Mouse (Mus musculus): Measurements from ENCODE around the gene Copb1. TPM values are rescaled to one million over a fixed set of nuclear protein-coding genes. Genes with fewer than 3 reads are reported as not detected.
A peak's percentile ranks its signal among the peaks of the same experiment; 100 is the strongest.

The Copb1 gene
- polyA plus RNA-seq, 1 experiment from 2014 or later: 107 TPM

DNA sequence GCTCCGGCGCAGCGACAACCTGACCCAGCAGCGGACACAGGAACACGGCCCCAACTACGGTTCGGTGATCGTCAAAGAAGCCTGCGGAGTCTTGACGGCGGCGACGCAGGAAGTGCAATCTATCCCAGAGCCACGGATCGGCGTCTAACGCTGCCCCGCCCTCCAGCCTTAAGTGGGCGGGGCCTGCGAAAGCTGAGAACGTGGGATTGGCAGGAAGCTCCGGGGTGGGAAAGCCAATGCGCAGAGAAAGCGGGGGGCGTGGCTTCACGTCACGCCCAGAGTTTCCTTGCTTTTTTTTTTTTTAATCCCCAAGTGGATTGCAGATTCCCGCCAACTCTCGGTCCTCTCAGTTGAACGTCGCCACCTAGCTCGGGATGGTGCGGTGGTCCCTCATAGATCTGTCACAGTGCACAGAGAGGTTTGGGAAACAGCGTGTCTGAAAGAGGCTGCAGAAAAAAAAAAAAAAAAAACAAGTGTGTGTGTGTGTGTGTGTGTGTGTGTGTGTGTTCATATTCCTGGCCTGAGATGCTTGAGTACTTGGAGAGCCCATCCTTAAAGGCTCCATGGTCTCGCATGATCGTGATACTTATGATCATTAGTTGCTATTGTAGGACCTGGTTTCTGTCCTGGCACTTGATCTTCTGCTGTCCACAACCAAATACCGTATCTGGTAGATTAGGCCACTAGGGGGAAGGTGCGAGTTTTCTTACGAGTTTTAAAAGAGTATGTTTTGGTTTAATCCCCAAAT is 21.7 kb upstream of the Copb1 start, which contains the start of gene Psma1:
Gene Psma1 (minus strand): TSS at position 114 of the 748 bp plus-strand sequence.
- Histone ChIP-seq H3K9ac (peak within 1 kb of the TSS; percentile 91), H3K4me1 (peaks cover 4% of the 10 kb centered on the region; the same call in 1 of the 2 replicates), H3K36me3 (peaks cover 17% of the 10 kb centered on the region), H3K4me2 (replicated peaks) (peak within 1 kb of the TSS; percentile 87), H3K27ac (no peak within 1 kb of the TSS), H3K9me3 (no peaks in the 10 kb centered on the region), H3K27me3 (replicated peaks) (no peaks in the 10 kb centered on the region), H3K4me3 (peak within 1 kb of the TSS; percentile 93)
- ATAC-seq (ENCODE audit: low FRiP score, low read depth): peak; percentile 92
- under 1% methylated on average over 39 of the region's 39 CpGs for WGBS

DNA sequence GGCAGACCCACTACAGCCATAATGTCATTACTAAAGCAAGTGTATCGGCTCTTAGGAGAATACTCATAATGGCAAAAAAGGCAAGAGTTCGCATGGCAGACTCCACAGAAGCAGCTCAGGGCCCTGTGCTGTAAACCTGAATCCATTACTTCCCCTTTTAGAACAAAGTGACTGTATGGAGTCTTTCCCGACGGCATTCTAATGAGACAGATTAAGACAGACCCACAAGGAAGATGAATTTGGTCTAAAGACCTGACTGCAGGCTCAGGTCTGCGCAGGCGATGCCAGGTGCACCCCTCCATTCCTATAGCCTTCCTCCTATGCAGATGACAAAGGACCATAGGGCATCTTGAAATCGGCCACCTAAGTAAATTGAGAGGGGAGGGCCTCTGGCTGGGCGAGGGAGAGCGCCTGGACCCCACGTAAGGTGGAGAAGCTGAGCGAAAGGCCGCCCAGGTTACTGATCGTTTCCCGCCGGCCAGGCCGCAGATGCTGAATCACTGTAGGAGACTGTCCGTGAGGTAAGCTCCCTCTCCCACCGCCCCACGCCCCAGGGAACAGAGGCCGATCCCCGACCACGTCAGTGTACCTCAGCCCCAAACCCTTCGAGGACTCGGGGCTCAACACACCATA is 21.0 kb upstream of the Copb1 start:
- Histone ChIP-seq H3K4me2 (replicated peaks) (peak overlapping the region; percentile 87), H3K27me3 (replicated peaks) (no peaks in the 10 kb centered on the region), H3K9ac (peak overlapping the region; percentile 91), H3K27ac (no peak overlapping the region), H3K9me3 (no peaks in the 10 kb centered on the region), H3K4me3 (peak overlapping the region; percentile 93), H3K36me3 (peaks cover 19% of the 10 kb centered on the region), H3K4me1 (peaks cover 4% of the 10 kb centered on the region; the same call in 1 of the 2 replicates)
- ATAC-seq (ENCODE audit: low FRiP score, low read depth): peak; percentile 91
- 2% methylated on average over 24 of the region's 24 CpGs for WGBS

DNA sequence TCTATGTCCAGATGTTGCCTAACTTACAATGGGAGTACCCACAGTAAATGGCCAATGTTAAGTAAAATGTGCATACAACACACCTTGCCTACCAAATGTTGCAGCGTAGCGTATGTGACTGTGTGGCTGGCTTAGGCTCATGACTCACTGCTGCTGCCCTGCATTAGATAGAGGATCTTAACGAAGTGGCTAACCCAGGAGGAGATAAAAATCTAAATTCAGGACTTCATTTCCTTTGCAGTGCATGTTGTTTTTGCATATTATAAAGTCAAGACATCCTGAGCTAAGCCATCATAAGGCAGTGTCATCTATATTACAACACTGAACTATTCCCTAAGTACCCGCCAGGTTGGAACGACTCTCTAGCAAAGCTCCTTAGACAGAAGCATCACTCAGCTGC is 13.9 kb upstream of the Copb1 start:
- H3K9ac ChIP-seq: no peak overlapping the region
- H3K4me3 ChIP-seq: no peak overlapping the region
- H3K36me3 ChIP-seq: peaks cover 79% of the 10 kb centered on the region
- 95% methylated on average over 5 of the region's 5 CpGs for WGBS
- H3K27me3 ChIP-seq (replicated peaks): no peaks in the 10 kb centered on the region
- no peak overlapping the region for H3K4me2 ChIP-seq (replicated peaks)
- ATAC-seq (ENCODE audit: low FRiP score, low read depth): no peak
- no peak overlapping the region for H3K27ac ChIP-seq
- no peaks in the 10 kb centered on the region for H3K4me1 ChIP-seq
- peaks cover under 1% of the 10 kb centered on the region; the same call in 1 of the 2 replicates for H3K9me3 ChIP-seq

DNA sequence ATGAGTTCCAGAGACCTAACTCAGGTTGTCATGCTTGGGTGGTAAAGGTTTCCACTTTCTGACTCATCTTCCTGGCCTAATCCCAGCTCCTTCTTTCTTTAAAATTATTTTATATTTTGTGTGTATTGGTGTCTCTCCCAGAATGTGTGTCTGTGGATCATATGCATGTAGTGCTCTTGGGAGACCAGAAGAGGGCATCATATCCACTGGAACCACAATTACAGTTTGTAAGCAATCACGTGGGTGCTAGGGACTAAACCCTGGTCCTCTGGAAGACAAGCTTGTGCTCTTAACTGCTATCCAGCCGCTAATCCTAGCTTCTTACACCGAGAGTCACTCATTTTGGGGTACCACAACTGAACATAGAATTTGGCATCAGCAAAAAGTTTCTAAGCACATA is 2.8 kb downstream of the Copb1 start:
- H3K36me3 ChIP-seq: peaks cover 40% of the 10 kb centered on the region
- no peaks in the 10 kb centered on the region for H3K9me3 ChIP-seq
- H3K4me1 ChIP-seq: no peaks in the 10 kb centered on the region
- H3K4me2 ChIP-seq (replicated peaks): no peak overlapping the region
- H3K9ac ChIP-seq: no peak overlapping the region
- no peaks in the 10 kb centered on the region for H3K27me3 ChIP-seq (replicated peaks)
- WGBS: 90% methylated on average over 3 of the region's 3 CpGs
- H3K4me3 ChIP-seq: no peak overlapping the region
- H3K27ac ChIP-seq: no peak overlapping the region
- ATAC-seq (ENCODE audit: low FRiP score, low read depth): no peak

DNA sequence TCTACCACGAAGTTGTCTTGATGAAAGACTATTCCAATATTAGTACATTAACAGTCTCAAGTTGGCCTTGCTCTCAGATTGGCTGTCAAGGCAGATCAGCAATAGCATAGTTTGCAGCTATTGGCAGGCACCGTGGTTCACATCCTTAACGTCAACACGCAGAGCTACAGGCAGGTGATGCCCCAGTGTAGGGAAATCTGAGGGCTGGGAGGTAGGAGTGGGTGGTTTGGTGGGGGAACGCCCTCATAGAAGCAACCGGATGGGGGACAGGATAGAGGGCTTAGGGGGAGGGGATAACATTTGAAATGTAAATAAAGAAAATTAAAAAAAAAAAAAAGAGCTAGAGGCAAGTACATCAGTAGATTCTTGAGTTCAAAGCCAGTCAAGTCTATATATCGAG is 20.5 kb downstream of the Copb1 start:
- Histone ChIP-seq H3K27me3 (replicated peaks) (no peaks in the 10 kb centered on the region), H3K4me1 (no peaks in the 10 kb centered on the region), H3K36me3 (peaks cover 61% of the 10 kb centered on the region), H3K9me3 (no peaks in the 10 kb centered on the region), H3K27ac (no peak overlapping the region), H3K4me3 (no peak overlapping the region), H3K4me2 (replicated peaks) (no peak overlapping the region), H3K9ac (no peak overlapping the region)
- no peak for ATAC-seq (ENCODE audit: low FRiP score, low read depth)
- WGBS: 90% methylated on average over 7 of the region's 7 CpGs

DNA sequence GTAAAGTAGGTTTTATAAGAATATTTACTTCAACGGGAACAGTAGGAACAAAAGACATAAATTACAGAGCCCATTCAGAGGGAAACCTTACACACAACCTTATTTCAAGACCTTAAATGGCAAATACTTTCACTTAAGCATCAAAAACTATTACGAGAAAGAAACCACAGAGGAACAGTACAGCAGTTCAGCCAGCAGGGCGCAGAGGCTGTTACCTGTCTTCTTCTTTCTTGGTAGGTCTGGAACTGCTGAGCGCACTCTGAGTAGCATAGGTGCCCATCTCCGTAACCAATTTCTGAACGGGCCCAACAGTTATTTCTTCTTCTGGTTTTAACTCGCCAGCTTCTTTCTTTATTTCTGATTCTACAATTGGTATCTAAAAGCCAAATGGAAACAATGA is 21.5 kb downstream of the Copb1 start:
- 93% methylated on average over 7 of the region's 7 CpGs for WGBS
- H3K27me3 ChIP-seq (replicated peaks): no peaks in the 10 kb centered on the region
- H3K4me2 ChIP-seq (replicated peaks): no peak overlapping the region
- no peak overlapping the region for H3K9ac ChIP-seq
- no peaks in the 10 kb centered on the region for H3K4me1 ChIP-seq
- no peaks in the 10 kb centered on the region for H3K9me3 ChIP-seq
- H3K4me3 ChIP-seq: no peak overlapping the region
- H3K27ac ChIP-seq: no peak overlapping the region
- H3K36me3 ChIP-seq: peaks cover 60% of the 10 kb centered on the region
- ATAC-seq (ENCODE audit: low FRiP score, low read depth): no peak

DNA sequence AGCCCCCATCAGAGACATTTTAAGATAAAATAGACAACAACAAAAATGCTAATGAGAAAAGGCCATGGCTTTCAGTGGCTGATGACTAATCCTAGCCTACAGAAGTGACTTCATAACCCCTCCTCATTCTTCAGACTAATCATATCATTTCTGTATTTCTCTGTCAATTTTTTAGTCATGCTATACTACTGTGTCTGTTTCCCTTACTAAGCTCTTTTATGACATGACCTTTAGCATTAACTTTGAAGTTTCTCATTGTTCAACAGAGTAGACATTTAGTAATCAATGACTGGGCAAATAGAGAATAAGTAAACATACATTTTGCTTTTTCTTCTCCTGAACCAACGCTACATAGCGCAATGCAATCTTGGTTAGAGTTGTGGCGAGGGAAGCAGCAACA is 22.7 kb downstream of the Copb1 start:
- no peak overlapping the region for H3K4me3 ChIP-seq
- ATAC-seq (ENCODE audit: low FRiP score, low read depth): no peak
- no peak overlapping the region for H3K9ac ChIP-seq
- H3K4me2 ChIP-seq (replicated peaks): no peak overlapping the region
- H3K9me3 ChIP-seq: no peaks in the 10 kb centered on the region
- no peak overlapping the region for H3K27ac ChIP-seq
- H3K36me3 ChIP-seq: peaks cover 58% of the 10 kb centered on the region
- no peaks in the 10 kb centered on the region for H3K27me3 ChIP-seq (replicated peaks)
- no peaks in the 10 kb centered on the region for H3K4me1 ChIP-seq
- 95% methylated on average over 3 of the region's 3 CpGs for WGBS

DNA sequence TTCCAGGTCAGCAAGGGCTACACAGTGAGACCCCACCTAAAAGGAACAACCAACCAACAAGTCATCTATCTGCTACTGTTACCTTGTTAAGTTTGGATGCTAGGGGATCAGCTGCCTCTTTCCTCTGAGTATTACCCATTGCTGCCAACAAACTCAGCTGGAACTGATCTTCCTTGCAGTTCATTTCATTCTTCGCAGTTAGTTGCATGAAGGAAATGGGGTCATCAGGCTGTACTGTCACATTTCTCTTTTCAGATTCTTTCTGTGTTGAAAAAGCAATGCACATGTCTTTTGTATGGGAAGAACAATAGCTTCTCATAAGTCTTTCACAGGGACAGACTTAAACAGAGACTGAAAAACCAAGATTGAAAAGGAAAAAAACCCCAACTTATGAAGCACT is 28.0 kb downstream of the Copb1 start:
- Histone ChIP-seq H3K36me3 (peaks cover 47% of the 10 kb centered on the region), H3K9ac (no peak overlapping the region), H3K4me3 (no peak overlapping the region), H3K9me3 (no peaks in the 10 kb centered on the region), H3K4me2 (replicated peaks) (no peak overlapping the region), H3K4me1 (no peaks in the 10 kb centered on the region), H3K27ac (no peak overlapping the region), H3K27me3 (replicated peaks) (no peaks in the 10 kb centered on the region)
- 83% methylated on average over 1 of the region's 1 CpGs for WGBS
- no peak for ATAC-seq (ENCODE audit: low FRiP score, low read depth)

DNA sequence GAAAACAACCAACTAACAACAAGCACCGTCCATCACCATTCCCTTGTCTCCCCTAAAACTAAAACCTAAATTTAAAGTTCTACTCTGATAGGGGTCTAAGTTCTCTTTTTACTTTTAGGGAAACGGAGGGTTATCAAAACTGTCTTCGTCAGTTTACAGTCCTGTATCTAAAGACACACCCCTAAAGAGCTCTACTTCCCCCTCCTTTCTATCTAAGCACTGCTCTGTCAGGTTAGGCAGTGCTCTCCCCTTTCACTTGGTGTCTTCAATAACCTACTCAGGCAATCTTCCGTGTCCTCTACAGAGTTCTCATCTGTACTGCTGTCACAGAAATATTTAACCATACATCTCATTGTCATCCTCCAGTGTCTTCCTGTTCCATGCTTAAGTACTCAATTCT is 34.1 kb downstream of the Copb1 start:
- Histone ChIP-seq H3K4me3 (no peak overlapping the region), H3K36me3 (peaks cover 45% of the 10 kb centered on the region), H3K27ac (no peak overlapping the region), H3K4me2 (replicated peaks) (no peak overlapping the region), H3K9ac (no peak overlapping the region), H3K4me1 (no peaks in the 10 kb centered on the region), H3K27me3 (replicated peaks) (no peaks in the 10 kb centered on the region), H3K9me3 (no peaks in the 10 kb centered on the region)
- WGBS: 90% methylated on average over 4 of the region's 4 CpGs
- ATAC-seq (ENCODE audit: low FRiP score, low read depth): no peak

DNA sequence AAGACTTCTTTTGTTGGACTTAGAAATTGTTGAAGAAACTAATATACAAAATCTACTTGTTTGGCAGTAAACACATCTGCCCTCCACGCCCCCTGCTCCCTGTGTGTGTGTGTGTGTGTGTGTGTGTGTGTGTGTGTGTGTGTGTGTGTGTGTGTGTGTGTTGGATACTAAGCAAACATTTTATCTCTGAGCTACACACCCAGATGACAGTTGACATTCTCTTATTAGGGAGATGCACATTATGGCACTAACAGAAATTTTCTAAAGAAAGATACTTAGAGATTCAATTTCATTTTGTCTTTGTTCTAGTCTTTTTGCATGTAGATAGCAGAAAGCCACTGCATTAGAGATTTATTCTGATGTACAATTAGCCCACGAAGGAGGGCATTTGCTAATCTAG is 37.6 kb downstream of the Copb1 start:
- Histone ChIP-seq H3K4me3 (no peak overlapping the region), H3K27me3 (replicated peaks) (no peaks in the 10 kb centered on the region), H3K9me3 (no peaks in the 10 kb centered on the region), H3K9ac (no peak overlapping the region), H3K27ac (no peak overlapping the region), H3K4me2 (replicated peaks) (no peak overlapping the region), H3K36me3 (peaks cover 52% of the 10 kb centered on the region), H3K4me1 (no peaks in the 10 kb centered on the region)
- ATAC-seq (ENCODE audit: low FRiP score, low read depth): no peak
- 95% methylated on average over 2 of the region's 2 CpGs for WGBS

DNA sequence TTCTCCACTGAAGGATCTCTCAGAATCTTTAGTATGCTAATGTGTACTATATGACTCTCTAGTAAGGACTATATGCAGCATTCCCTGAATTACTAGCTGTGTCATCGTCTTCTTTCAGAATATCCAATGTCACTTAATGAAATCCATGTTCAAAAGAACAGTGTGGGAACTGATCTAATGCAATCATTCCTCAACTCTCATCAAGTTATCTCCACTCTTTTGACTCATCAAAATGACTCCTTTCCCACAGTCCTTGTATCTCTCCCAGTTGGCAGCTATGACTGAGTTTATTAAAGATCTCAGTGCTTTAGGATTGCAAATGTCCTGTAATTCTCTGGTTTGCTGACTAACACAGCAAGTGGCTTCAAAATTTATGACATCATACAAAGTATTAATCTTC is 40.1 kb downstream of the Copb1 start:
- ATAC-seq (ENCODE audit: low FRiP score, low read depth): no peak
- no peak overlapping the region for H3K9ac ChIP-seq
- peaks cover 32% of the 10 kb centered on the region for H3K36me3 ChIP-seq
- no peak overlapping the region for H3K4me2 ChIP-seq (replicated peaks)
- WGBS: 95% methylated on average over 1 of the region's 1 CpGs
- no peaks in the 10 kb centered on the region for H3K27me3 ChIP-seq (replicated peaks)
- H3K9me3 ChIP-seq: no peaks in the 10 kb centered on the region
- no peak overlapping the region for H3K27ac ChIP-seq
- H3K4me3 ChIP-seq: no peak overlapping the region
- H3K4me1 ChIP-seq: no peaks in the 10 kb centered on the region

DNA sequence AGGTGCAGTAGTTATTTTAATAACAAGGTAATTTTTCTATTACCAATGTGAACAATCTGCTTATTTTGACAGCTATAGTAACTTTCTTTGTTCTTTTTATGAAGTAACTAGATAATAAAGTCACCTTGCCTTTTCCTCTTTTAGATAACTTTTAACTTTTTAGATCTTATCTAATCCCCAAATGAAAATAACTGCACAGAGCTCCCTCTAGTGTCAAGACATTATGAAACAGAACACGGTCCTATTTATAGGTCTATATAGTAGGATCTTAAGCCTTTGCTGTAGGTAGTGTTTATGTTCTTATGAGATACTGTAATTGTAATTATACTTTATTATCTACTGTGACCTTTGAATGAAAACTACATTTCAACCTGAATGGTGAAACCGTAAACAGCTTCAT is 41.0 kb downstream of the Copb1 start:
- H3K9ac ChIP-seq: no peak overlapping the region
- no peaks in the 10 kb centered on the region for H3K9me3 ChIP-seq
- no peaks in the 10 kb centered on the region for H3K27me3 ChIP-seq (replicated peaks)
- no peak for ATAC-seq (ENCODE audit: low FRiP score, low read depth)
- H3K4me1 ChIP-seq: no peaks in the 10 kb centered on the region
- peaks cover 31% of the 10 kb centered on the region for H3K36me3 ChIP-seq
- WGBS: 75% methylated on average over 2 of the region's 2 CpGs
- no peak overlapping the region for H3K4me2 ChIP-seq (replicated peaks)
- H3K4me3 ChIP-seq: no peak overlapping the region
- H3K27ac ChIP-seq: no peak overlapping the region

DNA sequence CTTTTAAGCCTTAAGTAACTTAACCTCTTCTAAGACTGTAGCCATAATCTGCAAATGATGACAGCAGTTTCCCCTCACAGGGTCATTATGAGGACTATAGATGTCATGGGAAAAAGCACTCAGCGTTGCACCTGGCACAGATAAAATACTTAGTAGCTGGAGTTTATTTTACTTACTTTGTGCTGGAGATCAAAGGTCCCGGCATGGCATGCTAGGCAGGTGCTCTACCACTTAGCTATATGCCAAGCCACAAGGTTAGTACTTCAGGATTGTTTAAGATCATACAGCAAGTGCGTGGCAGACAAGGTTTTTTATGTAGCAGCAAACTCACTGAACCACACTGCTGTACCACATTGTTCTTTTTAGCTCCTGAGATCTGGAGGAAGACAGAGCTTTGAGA is 43.9 kb downstream of the Copb1 start:
- H3K27ac ChIP-seq: no peak overlapping the region
- H3K4me3 ChIP-seq: no peak overlapping the region
- ATAC-seq (ENCODE audit: low FRiP score, low read depth): no peak
- H3K36me3 ChIP-seq: peaks cover 15% of the 10 kb centered on the region
- H3K9ac ChIP-seq: no peak overlapping the region
- no peaks in the 10 kb centered on the region for H3K4me1 ChIP-seq
- H3K27me3 ChIP-seq (replicated peaks): no peaks in the 10 kb centered on the region
- no peaks in the 10 kb centered on the region for H3K9me3 ChIP-seq
- 87% methylated on average over 3 of the region's 3 CpGs for WGBS
- H3K4me2 ChIP-seq (replicated peaks): no peak overlapping the region
